Comparison of ENCODE assay signal across 8 mouse cellular contexts in genomic region chr15:93397269-93397668, GRCm38 (mm10). TPM values are rescaled to one million over a fixed set of nuclear protein-coding genes. Genes with fewer than 3 reads are reported as not detected.
DNase-seq lines count a peak whose midpoint lies in the region; ATAC-seq and TF ChIP-seq lines count a peak whose summit lies in the region.

No protein-coding gene starts in this region.

- H3K4me2 ChIP-seq in intestine, embryonic 15.5 days (replicated peaks) = peak overlapping the region; percentile 73
- peak overlapping the region; percentile 84 for H3K4me2 ChIP-seq in neural tube, embryonic 15.5 days

- no peaks in the 10 kb centered on the region for H3K36me3 ChIP-seq in intestine, embryonic 15.5 days
- peaks cover 24% of the 10 kb centered on the region for H3K36me3 ChIP-seq in neural tube, embryonic 15.5 days

- WGBS in cerebellum, adult 2 months = 2% methylated on average over 11 of the region's 11 CpGs
- 3% methylated on average over 11 of the region's 11 CpGs for WGBS in intestine, embryonic 15.5 days
- WGBS in neural tube, embryonic 15.5 days = under 1% methylated on average over 11 of the region's 11 CpGs

- H3K27me3 ChIP-seq in cerebellum, adult 2 months (ENCODE audit: control insufficient read depth, insufficient read depth, low read length) = no peaks in the 10 kb centered on the region
- no peaks in the 10 kb centered on the region for H3K27me3 ChIP-seq in intestine, embryonic 15.5 days (replicated peaks)
- no peaks in the 10 kb centered on the region for H3K27me3 ChIP-seq in neural tube, embryonic 15.5 days (replicated peaks)

- TF ChIP-seq POLR2A in cerebellum, adult 2 months (IDR thresholded peaks at IDR 0.05; ENCODE audit: borderline replicate concordance, insufficient read depth, low read length) = no peak

- no peak for DNase-seq in cerebellum, adult 2 months
- DNase-seq in cerebellum, postnatal 4 days (ENCODE audit: low spot score in 2 of 2) = no peak
- DNase-seq in retina, postnatal 1 day = peak; percentile 8
- DNase-seq in retina, embryonic 14.5 days (ENCODE audit: low spot score) = no peak
- no peak for DNase-seq in layer of hippocampus, adult 9-11 months
- DNase-seq in spleen, adult 12 weeks (ENCODE audit: low spot score) = no peak

- H3K4me1 ChIP-seq in cerebellum, adult 2 months (ENCODE audit: control insufficient read depth, insufficient read depth, low read length) = 0 out of 2 replicates have a peak, but pooled peaks cover 4% of the 10 kb centered on the region
- peaks cover 12% of the 10 kb centered on the region for H3K4me1 ChIP-seq in intestine, embryonic 15.5 days (replicated peaks)
- peaks cover 46% of the 10 kb centered on the region for H3K4me1 ChIP-seq in neural tube, embryonic 15.5 days

- ATAC-seq in intestine, embryonic 15.5 days = no peak
- ATAC-seq in neural tube, embryonic 15.5 days (ENCODE audit: low FRiP score) = no peak

- peak overlapping the region; percentile 93 for H3K9ac ChIP-seq in intestine, embryonic 15.5 days
- peak overlapping the region; percentile 94 for H3K9ac ChIP-seq in neural tube, embryonic 15.5 days (replicated peaks)

- H3K4me3 ChIP-seq in cerebellum, adult 2 months (replicated peaks; ENCODE audit: insufficient read depth, low read depth, low read length) = peak overlapping the region; percentile 56
- H3K4me3 ChIP-seq in intestine, embryonic 15.5 days (replicated peaks) = peak overlapping the region; percentile 96
- H3K4me3 ChIP-seq in neural tube, embryonic 15.5 days (replicated peaks) = peak overlapping the region; percentile 77

- no peak for TF ChIP-seq CTCF in cerebellum, adult 2 months (IDR thresholded peaks at IDR 0.05; ENCODE audit: borderline replicate concordance, insufficient read depth, low read depth, low read length)

- H3K27ac ChIP-seq in cerebellum, adult 2 months (ENCODE audit: insufficient read depth, low read length) = no peak overlapping the region
- H3K27ac ChIP-seq in intestine, embryonic 15.5 days = no peak overlapping the region
- no peak overlapping the region; the same call in 1 of the 2 replicates for H3K27ac ChIP-seq in neural tube, embryonic 15.5 days (replicated peaks)

- H3K9me3 ChIP-seq in intestine, embryonic 15.5 days = no peaks in the 10 kb centered on the region
- H3K9me3 ChIP-seq in neural tube, embryonic 15.5 days (replicated peaks) = no peaks in the 10 kb centered on the region

RNA-seq across cellular contexts. Expression of gene Zcrb1, which starts 0.9 kb away (rescaled TPM):
- 137 and 157 TPM in 2 replicates for polyA plus RNA-seq in cerebellum, adult 2 months (2012; rRNA removed)
- 111 and 114 TPM in 2 replicates for polyA plus RNA-seq in intestine, embryonic 15.5 days (2015; fragmentation: Nextera tagmentation; extraction: Ambion mirVana)
- 146 and 170 TPM in 2 replicates for polyA plus RNA-seq in neural tube, embryonic 15.5 days (2015; fragmentation: Nextera tagmentation; extraction: Ambion mirVana)

RNA-seq across cellular contexts. Expression of gene Pphln1, which starts 0.9 kb away (rescaled TPM):
- 27.2 and 28.1 TPM in 2 replicates for polyA plus RNA-seq in cerebellum, adult 2 months (2012; rRNA removed)
- polyA plus RNA-seq in intestine, embryonic 15.5 days (2015; fragmentation: Nextera tagmentation; extraction: Ambion mirVana) = 36.1 and 38.5 TPM in 2 replicates
- polyA plus RNA-seq in neural tube, embryonic 15.5 days (2015; fragmentation: Nextera tagmentation; extraction: Ambion mirVana) = 38.9 and 40.4 TPM in 2 replicates
